In genomic region chr4:132176474-132176873, GRCm38 (mm10) we compare ENCODE assay signal across 36 mouse cellular contexts. TPM values are rescaled to one million over a fixed set of nuclear protein-coding genes. Genes with fewer than 3 reads are reported as not detected.
"Had no signal": no experiment of that assay in that cellular context is flagged by ENCODE, and none has a peak within 500 bp of the region (broad histone marks: within the 10 kb centered on the region; RNA-seq: fewer than 3 reads in every experiment).

No protein-coding gene starts in this region.

- H3K27ac ChIP-seq: heart, embryonic 10.5 days; heart, embryonic 13.5 days; heart, embryonic 15.5 days; hindbrain, embryonic 10.5 days; hindbrain, embryonic 12.5 days; hindbrain, embryonic 13.5 days; hindbrain, embryonic 14.5 days; hindbrain, embryonic 15.5 days; hindbrain, postnatal 0 days; intestine, embryonic 15.5 days; kidney, embryonic 15.5 days; kidney, postnatal 0 days; layer of hippocampus, adult 2 months; left cerebral cortex, adult 2 months had no signal

- H3K27me3 ChIP-seq: heart, embryonic 13.5 days; heart, embryonic 15.5 days; hindbrain, embryonic 12.5 days; hindbrain, embryonic 13.5 days; hindbrain, embryonic 15.5 days; intestine, embryonic 15.5 days; kidney, embryonic 15.5 days had no signal

- H3K4me2 ChIP-seq: heart, embryonic 11.5 days; heart, embryonic 13.5 days; heart, embryonic 15.5 days; hindbrain, embryonic 12.5 days; hindbrain, embryonic 13.5 days; hindbrain, embryonic 14.5 days; hindbrain, embryonic 15.5 days; intestine, embryonic 15.5 days; kidney, embryonic 15.5 days had no signal

- H3K4me1 ChIP-seq: heart, embryonic 10.5 days; heart, embryonic 13.5 days; heart, embryonic 15.5 days; intestine, embryonic 15.5 days had no signal

- ATAC-seq: hindbrain, embryonic 16.5 days; hindbrain, postnatal 0 days; inflammation-experienced regulatory T-cells, adult 6 months; intestine, embryonic 15.5 days; intestine, embryonic 16.5 days; intestine, postnatal 0 days had no signal

- H3K9me3 ChIP-seq: heart, embryonic 10.5 days; heart, embryonic 13.5 days; heart, embryonic 15.5 days; hindbrain, embryonic 10.5 days; hindbrain, embryonic 12.5 days; hindbrain, embryonic 13.5 days; hindbrain, embryonic 15.5 days; intestine, embryonic 15.5 days; kidney, embryonic 15.5 days had no signal

- H3K9ac ChIP-seq: heart, embryonic 13.5 days; heart, embryonic 15.5 days; hindbrain, embryonic 12.5 days; hindbrain, embryonic 13.5 days; hindbrain, embryonic 14.5 days; hindbrain, embryonic 15.5 days; intestine, embryonic 15.5 days; kidney, embryonic 15.5 days had no signal

- DNase-seq: heart, postnatal 10 days; heart, postnatal 14 days; heart, postnatal 36 days; heart, postnatal 4 days; kidney, adult 11 months; kidney, adult 18-20 months; kidney, adult 2 months; kidney, adult 8-10 months; kidney, adult 9 months; kidney, postnatal 10 days; kidney, postnatal 14 days; kidney, postnatal 25 days; kidney, postnatal 36 days; kidney, postnatal 4 days; layer of hippocampus, adult 9-11 months; layer of hippocampus, postnatal 36 days had no signal

- H3K36me3 ChIP-seq: heart, embryonic 15.5 days; hindbrain, embryonic 15.5 days had no signal

- H3K4me3 ChIP-seq: heart, embryonic 10.5 days; heart, embryonic 13.5 days; heart, embryonic 15.5 days; hindbrain, embryonic 10.5 days; hindbrain, embryonic 12.5 days; hindbrain, embryonic 13.5 days; hindbrain, embryonic 15.5 days; intestine, embryonic 15.5 days; kidney, embryonic 15.5 days; layer of hippocampus, adult 2 months; left cerebral cortex, adult 2 months had no signal

RNA-seq across cellular contexts. Expression of gene Oprd1, which starts 32.2 kb away (rescaled TPM):
- polyA plus RNA-seq: hindbrain, embryonic 11.5 days; inflammation-experienced regulatory T-cells, adult 6 months had no signal
